ENCODE assay signal across 30 mouse cellular contexts in the genomic region with DNA sequence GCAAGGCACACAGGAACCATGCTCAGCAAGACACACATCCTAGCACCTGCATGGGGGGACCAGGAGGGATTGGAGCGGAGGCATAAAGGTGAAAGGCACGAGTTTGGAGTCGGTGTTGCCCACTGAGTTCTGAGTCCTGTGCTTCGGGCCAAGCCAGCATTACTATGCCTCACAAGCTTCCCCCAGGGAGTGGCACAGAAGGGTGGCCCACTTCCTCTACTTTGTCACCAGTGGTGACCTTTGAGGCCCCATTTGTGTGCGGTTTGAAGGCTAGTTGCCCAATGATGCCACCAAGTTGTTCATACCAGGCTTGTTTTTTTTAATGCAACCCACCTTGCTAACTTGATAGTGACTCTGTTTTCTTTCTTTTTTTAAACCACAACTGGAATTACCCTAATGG. TPM values are rescaled to one million over a fixed set of nuclear protein-coding genes. Genes with fewer than 3 reads are reported as not detected.
DNase-seq lines count a peak whose midpoint lies in the region; ATAC-seq and TF ChIP-seq lines count a peak whose summit lies in the region.
"Had no signal": no experiment of that assay in that cellular context is flagged by ENCODE, and none has a peak within 500 bp of the region (broad histone marks: within the 10 kb centered on the region; RNA-seq: fewer than 3 reads in every experiment).

No protein-coding gene starts in this region.

- peak; percentile 50; the same call in 1 of the 2 replicates for ATAC-seq in common myeloid progenitor, adult 5-6 weeks (replicated peaks; ENCODE audit: low read depth, poor library complexity, severe bottlenecking)
- ATAC-seq in liver, postnatal 0 days: peak; percentile 43
- peak; percentile 64 for ATAC-seq in monocyte, adult 5-6 weeks (replicated peaks; ENCODE audit: insufficient number of reproducible peaks, low FRiP score, low TSS enrichment, poor library complexity, severe bottlenecking)
- ATAC-seq: hindbrain, postnatal 0 days; intestine, postnatal 0 days; midbrain, embryonic 13.5 days had no signal

- TF ChIP-seq POLR2A in lung, adult 2 months (IDR thresholded peaks at IDR 0.05; ENCODE audit: borderline replicate concordance, extremely low read depth, low read depth, low read length): no peak

- no peaks in the 10 kb centered on the region for H3K27me3 ChIP-seq in liver, postnatal 0 days (ENCODE audit: insufficient read depth, low read length)
- H3K27me3 ChIP-seq: embryonic facial prominence, embryonic 13.5 days; forebrain, embryonic 12.5 days; limb, embryonic 12.5 days; megakaryocyte, embryonic 14.5 days; midbrain, embryonic 13.5 days; neural tube, embryonic 13.5 days had no signal

- peaks cover 4% of the 10 kb centered on the region; the same call in 1 of the 2 replicates for H3K36me3 ChIP-seq in liver, postnatal 0 days (replicated peaks; ENCODE audit: insufficient read depth, low read length)

- H3K9me3 ChIP-seq in liver, postnatal 0 days (ENCODE audit: low read length): peaks cover 5% of the 10 kb centered on the region; the same call in 1 of the 2 replicates

- no peak for TF ChIP-seq CTCF in lung, adult 2 months (IDR thresholded peaks at IDR 0.05; ENCODE audit: insufficient read depth, low read length)
- no peak for TF ChIP-seq CTCF in liver, postnatal 0 days (IDR thresholded peaks at IDR 0.05; ENCODE audit: low read depth)

- no peak overlapping the region for H3K9ac ChIP-seq in liver, postnatal 0 days (replicated peaks)
- H3K9ac ChIP-seq: embryonic facial prominence, embryonic 13.5 days; forebrain, embryonic 12.5 days; limb, embryonic 12.5 days; liver, embryonic 14.5 days; midbrain, embryonic 13.5 days; neural tube, embryonic 13.5 days had no signal

- H3K27ac ChIP-seq in liver, postnatal 0 days (ENCODE audit: low read depth): peak overlapping the region; percentile 58
- H3K27ac ChIP-seq: embryonic facial prominence, embryonic 13.5 days; forebrain, embryonic 12.5 days; gastrocnemius, adult 2 months; hindbrain, postnatal 0 days; layer of hippocampus, adult 2 months; limb, embryonic 12.5 days; liver, embryonic 14.5 days; neural tube, embryonic 13.5 days had no signal

- peak overlapping the region; percentile 27; the same call in 1 of the 2 replicates for H3K4me2 ChIP-seq in liver, postnatal 0 days (ENCODE audit: low read depth, low read length)
- H3K4me2 ChIP-seq: embryonic facial prominence, embryonic 13.5 days; forebrain, embryonic 12.5 days; heart, embryonic 11.5 days; limb, embryonic 12.5 days; midbrain, embryonic 13.5 days; neural tube, embryonic 13.5 days had no signal

- peak; percentile 36 for DNase-seq in lung, postnatal 25 days (ENCODE audit: low spot score)
- no peak for DNase-seq in lung, adult 2 months
- peak; percentile 43 for DNase-seq in liver, postnatal 0 days
- DNase-seq in cerebellum, postnatal 10 days: no peak
- DNase-seq in layer of hippocampus, postnatal 25 days (ENCODE audit: extremely low spot score in 1 of 2, low spot score in 1 of 2): no peak
- no peak for DNase-seq in adrenal gland, adult 8-10 months
- DNase-seq: adrenal gland, postnatal 25 days; cerebellum, adult 9-11 months; embryo, embryonic 11 days; gastrocnemius, adult 2 months; heart, postnatal 10 days; kidney, postnatal 25 days; right cerebral cortex, adult 18-20 months; right cerebral cortex, postnatal 4 days; thymus, postnatal 14 days had no signal

- H3K4me1 ChIP-seq in lung, adult 2 months (ENCODE audit: control insufficient read depth, insufficient read depth, low read length): peaks cover 21% of the 10 kb centered on the region
- H3K4me1 ChIP-seq in liver, postnatal 0 days (ENCODE audit: insufficient read depth): peaks cover 40% of the 10 kb centered on the region

- no peak overlapping the region for H3K4me3 ChIP-seq in lung, adult 2 months (replicated peaks; ENCODE audit: extremely low read depth, low read depth, low read length)
- H3K4me3 ChIP-seq in liver, postnatal 0 days (ENCODE audit: low read depth, low read length): no peak overlapping the region
- H3K4me3 ChIP-seq: embryonic facial prominence, embryonic 13.5 days; erythroblast, embryonic 14.5 days; forebrain, embryonic 12.5 days; gastrocnemius, adult 2 months; layer of hippocampus, adult 2 months; limb, embryonic 12.5 days; megakaryocyte, embryonic 14.5 days; midbrain, embryonic 13.5 days; myocyte; neural tube, embryonic 13.5 days had no signal

- TF ChIP-seq EP300 in liver, postnatal 0 days (IDR thresholded peaks at IDR 0.05; ENCODE audit: low read depth): no peak

- 88% methylated on average over 5 of the region's 5 CpGs for WGBS in lung, adult 2 months
- 80% methylated on average over 5 of the region's 5 CpGs for WGBS in liver, postnatal 0 days (ENCODE audit: insufficient replicate concordance)

RNA-seq across cellular contexts. Expression of a gene that starts 55.7 kb away (rescaled TPM):
- 40.1 and 50.7 TPM in 2 replicates for polyA plus RNA-seq in lung, adult 2 months (2012; rRNA removed)
- 7.0 and 11.6 TPM in 2 replicates for total RNA-seq in common myeloid progenitor, adult 5-6 weeks (2017)
- 9.3 and 10.2 TPM in 2 replicates for polyA plus RNA-seq in liver, postnatal 0 days (2015; fragmentation: Nextera tagmentation; extraction: Ambion mirVana)
- total RNA-seq in monocyte, adult 5-6 weeks (2017): 110 to 154 TPM (median 150 TPM) in 3 replicates
- total RNA-seq in layer of hippocampus, postnatal 25 days (2021): 10 to 100 TPM; 72.5 to 74.5 TPM
- 100 to 1,000 TPM in 2 of 4 experiments, 10 to 100 TPM in 2; 40.1 to 106 (median 76.9) TPM for total RNA-seq in adrenal gland, adult 8-10 months (2022)

Comparison
In these comparisons a context has a peak if more than half of its experiments do, and no peak if none do; other contexts are left out.
1. DNase-seq: peak in lung, postnatal 25 days (single experiment) and liver, postnatal 0 days (single experiment); none in lung, adult 2 months (single experiment), cerebellum, postnatal 10 days (0 of 2), layer of hippocampus, postnatal 25 days (0 of 2) and adrenal gland, adult 8-10 months (single experiment).
2. Peak in every context shown above with its lines, with median percentiles within 50 percentile points of each other: ATAC-seq.